Mouse (Mus musculus) midbrain, embryonic 11.5 days (tissue): ENCODE data around the gene Dlx5. TPM values are rescaled to one million over a fixed set of nuclear protein-coding genes. Genes with fewer than 3 reads are reported as not detected.

Experiments
- ATAC-seq: fragments of 200-750 bp; cut with Nextera tagmentation; 2 replicates; pipeline ENCODE4 v1.8.0; 2017; ENCODE audit warnings: moderate TSS enrichment, moderate library complexity; ENCODE audit not compliant: low FRiP score
- DNase-seq: peaks from one replicate; pipeline ENCODE4 v3.0.0; 2015; ENCODE audit warnings: low spot score; ENCODE audit errors: missing footprints
- H3K27ac ChIP-seq: fragments of 300-500 bp; sonication (generic); 2 replicates; pipeline ENCODE4 v1.5.1; 2014; ENCODE audit warnings: low read depth, low read length
- H3K27me3 ChIP-seq: fragments of 300-500 bp; sonication (generic); 2 replicates; pipeline ENCODE4 v1.6.1; 2014; ENCODE audit warnings: mild to moderate bottlenecking, low read length, moderate library complexity, mixed read lengths; ENCODE audit not compliant: control insufficient read depth, insufficient read depth
- H3K36me3 ChIP-seq: fragments of 300-500 bp; sonication (generic); 2 replicates; pipeline ENCODE4 v1.6.1; 2014; ENCODE audit warnings: mild to moderate bottlenecking, low read length, moderate library complexity, mixed read lengths; ENCODE audit not compliant: control insufficient read depth, insufficient read depth
- H3K4me1 ChIP-seq: fragments of 300-500 bp; sonication (generic); 2 replicates; pipeline ENCODE4 v1.6.1; 2014; ENCODE audit warnings: low read length; ENCODE audit not compliant: control insufficient read depth, insufficient read depth
- H3K4me2 ChIP-seq: fragments of 300-500 bp; sonication (generic); 2 replicates; pipeline ENCODE4 v1.6.1; 2014; ENCODE audit warnings: mild to moderate bottlenecking, moderate library complexity
- H3K4me3 ChIP-seq: fragments of 300-500 bp; sonication (generic); 2 replicates; pipeline ENCODE4 v1.5.1; 2014; ENCODE audit warnings: low read depth, low read length
- H3K9ac ChIP-seq: fragments of 300-500 bp; sonication (generic); 2 replicates; pipeline ENCODE4 v1.6.1; 2014; ENCODE audit warnings: low read length
- H3K9me3 ChIP-seq: fragments of 300-500 bp; sonication (generic); 2 replicates; pipeline ENCODE4 v1.6.1; 2016; ENCODE audit warnings: low read length; ENCODE audit not compliant: control insufficient read depth
- WGBS: fragments of 180-500 bp; shearing (Covaris S2); extraction: QIAGEN DNeasy Blood & Tissue Kit; methylation state at CpG from one replicate; pipeline ENCODE4 v1.1.7; 2014; 5-methylcytosine and 5-hydroxymethylcytosine counted together
- polyA plus RNA-seq: library from polyadenylated mRNA; unstranded; fragments of >200 nt; fragmentation: Nextera tagmentation; extraction: Ambion mirVana; gene quantifications from 2 replicates; pipeline ENCODE4 v1.2.1, GENCODE M21; 2014

Dlx5 gene
- polyA plus RNA-seq, 1 experiment from 2014 or later, result 5.2 TPM

DNA sequence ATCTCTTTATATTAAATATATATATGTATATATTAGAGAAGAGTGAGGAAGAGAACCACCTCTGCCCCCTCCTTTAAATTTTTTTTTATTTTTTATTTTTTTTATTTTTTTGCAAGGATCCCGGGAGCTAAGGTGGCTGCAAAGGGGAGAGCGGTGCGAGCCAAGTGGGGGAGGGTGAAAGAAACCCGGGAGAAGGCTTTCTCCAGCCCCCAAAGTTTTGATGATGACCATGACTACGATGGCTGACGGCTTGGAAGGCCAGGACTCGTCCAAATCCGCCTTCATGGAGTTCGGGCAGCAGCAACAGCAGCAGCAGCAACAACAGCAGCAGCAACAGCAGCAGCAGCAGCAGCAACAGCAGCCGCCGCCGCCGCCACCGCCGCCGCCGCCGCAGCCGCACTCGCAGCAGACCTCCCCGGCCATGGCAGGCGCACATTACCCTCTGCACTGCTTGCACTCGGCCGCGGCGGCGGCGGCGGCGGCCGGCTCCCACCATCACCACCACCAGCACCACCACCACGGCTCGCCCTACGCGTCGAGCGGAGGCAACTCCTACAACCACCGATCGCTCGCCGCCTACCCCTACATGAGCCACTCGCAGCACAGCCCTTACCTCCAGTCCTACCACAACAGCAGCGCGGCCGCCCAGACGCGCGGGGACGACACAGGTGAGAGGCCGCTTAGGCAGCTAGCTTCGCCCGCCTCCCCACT is 18.6 kb downstream of the Dlx5 start, which contains the start of gene Dlx6:
Dlx6 (plus strand) TSS at position 175 of the 711 bp plus-strand sequence.
- ATAC-seq (peak; percentile 74), DNase-seq (peak; percentile 97)
- peak within 1 kb of the TSS; percentile 34 for H3K4me3 ChIP-seq
- H3K9ac ChIP-seq, result peak within 1 kb of the TSS; percentile 34; the same call in 1 of the 2 replicates
- H3K9me3 ChIP-seq, result no peaks in the 10 kb centered on the region
- WGBS, result under 1% methylated on average over 37 of the region's 52 CpGs
- H3K27me3 ChIP-seq, result peaks cover 93% of the 10 kb centered on the region
- H3K36me3 ChIP-seq, result no peaks in the 10 kb centered on the region
- peaks cover 9% of the 10 kb centered on the region for H3K4me1 ChIP-seq
- peak within 1 kb of the TSS; percentile 56 for H3K4me2 ChIP-seq
- no peak within 1 kb of the TSS for H3K27ac ChIP-seq

DNA sequence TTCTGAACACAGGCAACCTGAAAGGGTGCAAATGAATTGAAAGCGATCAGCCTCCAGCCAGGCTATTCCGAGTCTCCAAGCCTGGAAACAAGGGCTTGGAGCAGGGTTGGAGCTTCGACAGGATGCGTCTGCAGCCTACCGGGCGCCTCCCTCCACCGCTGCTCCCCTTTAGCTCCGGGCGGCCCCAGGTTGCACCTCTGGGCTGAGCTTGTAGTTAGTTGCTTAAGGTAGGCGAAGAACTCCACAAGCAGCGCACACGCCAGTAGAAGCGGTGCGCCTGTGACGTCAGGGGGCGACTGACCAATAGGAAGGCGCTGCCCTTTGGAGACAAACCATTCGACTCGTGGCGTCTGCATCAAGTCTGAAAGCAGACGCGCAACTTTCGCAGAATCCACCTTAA is 19.3 kb downstream of the Dlx5 start:
- peak overlapping the region; percentile 34 for H3K4me3 ChIP-seq
- no peaks in the 10 kb centered on the region for H3K36me3 ChIP-seq
- H3K27ac ChIP-seq, result no peak overlapping the region
- peaks cover 9% of the 10 kb centered on the region for H3K4me1 ChIP-seq
- no peak overlapping the region for H3K9ac ChIP-seq
- H3K27me3 ChIP-seq, result peaks cover 95% of the 10 kb centered on the region
- peak; percentile 98 for DNase-seq
- peak; percentile 83 for ATAC-seq
- H3K9me3 ChIP-seq, result no peaks in the 10 kb centered on the region
- WGBS, result under 1% methylated on average over 23 of the region's 23 CpGs
- H3K4me2 ChIP-seq, result peak overlapping the region; percentile 56

DNA sequence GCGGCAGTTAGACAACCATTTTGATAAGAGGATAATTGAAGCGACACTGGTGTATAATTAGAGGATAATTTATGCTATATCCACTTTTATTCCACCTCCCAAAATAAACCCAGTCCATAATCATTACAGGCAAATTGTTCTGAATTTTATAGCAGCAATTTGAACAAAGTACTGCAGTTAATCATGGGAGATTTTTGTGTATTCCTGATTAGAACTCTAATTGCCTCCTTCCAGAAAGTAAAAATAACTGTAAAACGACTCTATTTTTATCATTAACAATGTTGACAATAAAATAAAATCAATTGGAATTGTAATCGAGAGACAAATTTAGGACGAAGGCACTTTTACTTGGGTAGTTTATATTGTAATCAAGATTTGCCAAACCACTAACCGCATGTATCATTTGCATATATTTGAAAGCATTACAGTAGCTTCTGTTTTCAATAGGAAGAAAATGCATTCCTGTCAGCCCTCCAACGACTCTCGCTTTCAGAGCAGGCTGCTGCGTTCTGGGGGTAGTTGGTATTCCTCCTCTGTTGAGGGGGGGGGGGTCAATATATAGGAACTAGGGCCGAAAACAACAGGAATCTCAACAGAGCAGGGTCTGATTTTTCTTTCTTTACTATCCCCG is 20.0 kb downstream of the Dlx5 start:
- H3K9me3 ChIP-seq, result no peaks in the 10 kb centered on the region
- 3% methylated on average over 11 of the region's 11 CpGs for WGBS
- peaks cover 9% of the 10 kb centered on the region for H3K4me1 ChIP-seq
- DNase-seq, result no peak
- no peak for ATAC-seq
- no peaks in the 10 kb centered on the region for H3K36me3 ChIP-seq
- no peak overlapping the region for H3K4me3 ChIP-seq
- no peak overlapping the region for H3K4me2 ChIP-seq
- H3K9ac ChIP-seq, result no peak overlapping the region
- no peak overlapping the region for H3K27ac ChIP-seq
- peaks cover 94% of the 10 kb centered on the region for H3K27me3 ChIP-seq

DNA sequence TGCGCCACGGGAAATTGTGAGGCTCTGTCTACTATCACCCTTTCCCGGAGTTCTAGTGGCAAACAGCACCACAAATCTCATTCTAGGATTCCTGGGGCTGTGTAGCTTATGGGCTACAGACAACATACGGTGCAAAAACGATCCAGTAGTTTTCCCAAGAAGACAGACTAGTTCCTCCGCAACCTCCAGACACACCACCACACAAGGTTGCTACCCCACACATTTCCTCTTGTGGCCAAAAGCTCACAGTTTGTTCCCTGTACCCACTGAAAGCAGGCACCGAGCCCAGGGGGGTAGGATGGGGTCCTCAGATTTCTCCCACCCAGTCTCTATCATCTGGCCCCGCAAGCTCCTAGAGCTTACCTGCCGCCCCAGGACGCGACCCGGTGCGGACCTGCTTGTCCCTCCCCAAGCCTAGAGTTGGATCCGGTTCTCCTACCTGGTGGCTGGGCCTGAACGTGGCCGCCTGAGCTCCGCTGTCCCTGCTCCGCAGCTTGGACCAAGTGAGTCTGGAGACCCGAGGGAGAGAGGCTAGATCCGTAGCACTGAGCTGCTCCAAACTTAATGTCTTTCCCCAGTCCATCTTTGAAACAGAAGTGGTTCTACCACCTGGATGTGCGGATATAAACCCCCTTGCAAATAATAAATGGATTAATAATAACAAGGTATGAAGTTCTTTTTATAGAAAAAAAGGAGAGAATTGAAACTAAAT is 20.6 kb downstream of the Dlx5 start:
- H3K4me1 ChIP-seq, result peaks cover 9% of the 10 kb centered on the region
- H3K4me3 ChIP-seq, result no peak overlapping the region
- H3K27ac ChIP-seq, result no peak overlapping the region
- no peak for ATAC-seq
- DNase-seq, result peak; percentile 96
- no peak overlapping the region for H3K4me2 ChIP-seq
- no peak overlapping the region for H3K9ac ChIP-seq
- under 1% methylated on average over 21 of the region's 21 CpGs for WGBS
- H3K27me3 ChIP-seq, result peaks cover 95% of the 10 kb centered on the region
- no peaks in the 10 kb centered on the region for H3K9me3 ChIP-seq
- no peaks in the 10 kb centered on the region for H3K36me3 ChIP-seq

DNA sequence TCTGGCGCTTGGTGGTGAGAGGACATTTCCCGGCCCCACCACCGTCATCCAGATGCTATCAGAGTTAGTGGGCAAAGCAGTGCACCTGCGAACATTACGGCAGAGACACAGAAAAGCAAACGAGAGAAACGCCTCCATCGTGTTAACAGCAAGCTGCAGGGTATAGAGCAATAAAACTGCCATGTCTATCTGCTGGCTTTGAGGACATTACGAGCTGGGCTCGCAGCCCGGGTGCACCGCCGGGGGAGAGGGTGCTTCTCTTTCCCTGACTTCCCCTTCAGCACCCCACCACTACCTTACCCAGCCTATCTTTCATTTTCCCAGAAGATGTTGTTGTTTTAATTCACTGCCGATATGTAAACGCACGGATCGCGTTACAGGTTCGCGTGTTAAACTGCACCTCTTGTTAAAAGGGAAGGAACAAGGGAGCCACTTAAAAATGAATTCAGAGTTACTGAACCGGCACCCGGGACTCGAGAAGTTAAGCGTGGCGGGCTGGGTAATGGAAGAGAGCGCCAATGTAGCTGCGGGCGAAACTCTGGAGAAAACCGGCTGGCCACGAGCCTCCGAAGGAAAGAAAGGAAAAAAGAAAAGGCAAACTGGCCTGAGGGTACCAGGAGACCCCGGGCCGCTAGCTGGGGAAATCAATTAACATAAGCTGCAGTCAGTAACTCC is 21.3 kb downstream of the Dlx5 start:
- peak; percentile 97 for DNase-seq
- under 1% methylated on average over 33 of the region's 33 CpGs for WGBS
- no peak overlapping the region for H3K27ac ChIP-seq
- no peak overlapping the region for H3K4me2 ChIP-seq
- no peak for ATAC-seq
- peaks cover 95% of the 10 kb centered on the region for H3K27me3 ChIP-seq
- 0 out of 2 replicates have a peak overlapping the region, but pooled peaks have one; percentile 8 for H3K4me3 ChIP-seq
- no peak overlapping the region for H3K9ac ChIP-seq
- H3K4me1 ChIP-seq, result peaks cover 9% of the 10 kb centered on the region
- no peaks in the 10 kb centered on the region for H3K9me3 ChIP-seq
- H3K36me3 ChIP-seq, result no peaks in the 10 kb centered on the region

DNA sequence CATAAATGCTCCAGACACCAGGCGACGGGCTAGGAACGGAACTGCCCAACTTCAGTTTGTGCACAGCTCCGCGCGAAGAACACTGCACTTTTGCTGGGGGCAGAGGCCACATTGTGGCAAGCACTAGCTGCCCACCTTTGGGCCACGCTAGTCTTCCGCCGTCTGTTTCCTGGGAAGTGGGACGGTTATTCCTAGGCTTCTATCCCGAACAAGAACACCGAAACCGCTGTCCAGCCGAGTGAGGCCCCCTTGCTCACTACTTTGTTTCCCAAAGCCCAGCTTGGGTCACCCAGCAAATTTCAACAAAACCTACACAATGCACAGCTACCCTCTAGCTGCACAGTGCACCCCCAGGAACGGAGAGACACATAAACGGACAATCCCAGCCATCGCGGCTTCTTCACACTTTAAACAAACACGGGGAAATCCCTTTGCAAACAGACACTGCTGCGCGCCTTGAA is 21.9 kb downstream of the Dlx5 start:
- peaks cover 95% of the 10 kb centered on the region for H3K27me3 ChIP-seq
- ATAC-seq (no peak), DNase-seq (no peak)
- no peak overlapping the region for H3K4me2 ChIP-seq
- H3K36me3 ChIP-seq, result no peaks in the 10 kb centered on the region
- H3K9ac ChIP-seq, result no peak overlapping the region
- WGBS, result under 1% methylated on average over 21 of the region's 21 CpGs
- peak overlapping the region; percentile 8; the same call in 1 of the 2 replicates for H3K4me3 ChIP-seq
- no peaks in the 10 kb centered on the region for H3K9me3 ChIP-seq
- H3K4me1 ChIP-seq, result peaks cover 9% of the 10 kb centered on the region
- H3K27ac ChIP-seq, result no peak overlapping the region

DNA sequence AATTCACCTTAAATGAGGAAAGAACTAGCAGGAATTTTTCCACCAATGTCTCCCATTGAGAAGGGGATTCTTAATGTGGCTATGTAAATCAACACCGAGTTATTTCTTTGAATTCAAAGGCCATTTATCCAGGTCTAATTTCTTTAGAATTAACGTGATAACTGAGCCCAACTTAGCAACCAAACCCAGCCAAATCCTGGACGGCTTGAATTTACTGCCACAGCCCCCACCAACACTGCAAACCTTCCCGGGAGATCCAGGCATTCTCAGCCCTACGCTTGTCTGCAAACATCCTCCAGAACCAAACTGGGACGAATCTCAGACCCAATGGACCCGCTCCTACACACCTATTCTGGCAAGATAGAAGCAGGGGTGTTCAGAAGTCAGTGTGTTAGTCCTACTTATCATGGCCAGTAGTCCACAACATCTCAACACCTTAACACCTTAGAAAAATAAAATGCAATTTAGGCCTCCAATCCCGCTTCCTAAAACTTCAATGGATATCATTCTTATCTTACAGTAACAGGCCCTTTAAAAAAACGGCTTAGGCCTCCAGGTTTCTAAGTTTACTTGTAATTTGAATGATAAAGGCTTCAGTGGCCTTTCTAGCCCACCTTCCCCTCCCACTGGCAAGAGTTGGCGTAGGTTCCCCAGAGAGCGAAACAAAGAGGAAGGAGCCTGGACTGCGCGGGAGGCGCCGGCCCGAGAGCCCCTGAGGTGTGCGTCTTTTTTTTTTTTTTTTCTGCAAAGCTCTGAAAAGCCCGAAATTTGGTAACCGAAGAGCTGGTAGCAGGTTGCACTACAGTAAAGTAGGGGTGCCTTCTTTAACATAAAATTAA is 22.6 kb downstream of the Dlx5 start:
- Histone ChIP-seq H3K9ac (no peak overlapping the region), H3K9me3 (no peaks in the 10 kb centered on the region), H3K4me2 (no peak overlapping the region), H3K36me3 (no peaks in the 10 kb centered on the region), H3K27me3 (peaks cover 95% of the 10 kb centered on the region), H3K4me3 (peak overlapping the region; percentile 8; the same call in 1 of the 2 replicates), H3K4me1 (peaks cover 9% of the 10 kb centered on the region), H3K27ac (no peak overlapping the region)
- DNase-seq (peak; percentile 94), ATAC-seq (no peak)
- WGBS, result 1% methylated on average over 19 of the region's 19 CpGs

DNA sequence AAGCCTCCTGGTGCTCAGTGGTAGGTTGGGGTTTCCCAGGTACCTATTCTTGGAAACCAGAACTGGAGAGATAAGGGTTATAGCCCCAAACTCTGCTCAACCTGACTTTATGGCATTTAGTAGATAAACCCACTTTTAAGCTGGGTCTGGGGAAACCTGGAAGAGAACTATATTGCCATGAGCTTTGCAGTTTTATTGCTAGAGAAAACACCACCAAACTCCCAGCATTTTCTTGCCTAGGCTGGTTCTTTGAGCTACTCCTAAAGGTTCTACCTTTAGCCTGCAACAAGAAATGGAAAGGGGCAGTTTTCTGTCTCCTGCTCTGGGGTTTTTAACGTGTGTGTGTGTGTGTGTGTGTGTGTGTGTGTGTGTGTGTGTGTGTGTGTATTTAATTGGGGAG is 23.3 kb downstream of the Dlx5 start:
- Histone ChIP-seq H3K4me2 (no peak overlapping the region), H3K27ac (no peak overlapping the region), H3K27me3 (peaks cover 95% of the 10 kb centered on the region), H3K36me3 (no peaks in the 10 kb centered on the region), H3K4me3 (no peak overlapping the region), H3K9ac (no peak overlapping the region), H3K9me3 (no peaks in the 10 kb centered on the region), H3K4me1 (peaks cover 6% of the 10 kb centered on the region)
- DNase-seq, result peak; percentile 92
- no peak for ATAC-seq
- WGBS, result 0% methylated on average over 1 of the region's 1 CpGs
